Mouse (Mus musculus) limb, embryonic 15.5 days (tissue): ENCODE data around the gene Slc24a3. TPM values are rescaled to one million over a fixed set of nuclear protein-coding genes. Genes with fewer than 3 reads are reported as not detected.

ENCODE experiments used
- ATAC-seq: fragments of 200-750 bp; cut with Nextera tagmentation; 2 replicates; pipeline ENCODE4 v1.8.0; 2017; ENCODE audit warnings: low read depth, moderate TSS enrichment; ENCODE audit not compliant: insufficient number of reproducible peaks, low FRiP score, low TSS enrichment
- H3K27ac ChIP-seq: fragments of 300-500 bp; sonication (generic); 2 replicates; pipeline ENCODE4 v1.5.1; 2015; ENCODE audit warnings: moderate library complexity, mild to moderate bottlenecking, inconsistent platforms
- H3K27me3 ChIP-seq: fragments of 300-500 bp; sonication (generic); 2 replicates; pipeline ENCODE4 v1.6.1; 2015; ENCODE audit warnings: inconsistent platforms
- H3K36me3 ChIP-seq: fragments of 300-500 bp; sonication (generic); 2 replicates; pipeline ENCODE4 v1.6.1; 2015; ENCODE audit warnings: inconsistent platforms
- H3K4me1 ChIP-seq: fragments of 300-500 bp; sonication (generic); 2 replicates; pipeline ENCODE4 v1.6.1; 2015; ENCODE audit warnings: inconsistent platforms
- H3K4me2 ChIP-seq: fragments of 300-500 bp; sonication (generic); 2 replicates; pipeline ENCODE4 v1.6.1; 2015; ENCODE audit warnings: mild to moderate bottlenecking, inconsistent platforms
- H3K4me3 ChIP-seq: fragments of 300-500 bp; sonication (generic); 2 replicates; pipeline ENCODE4 v1.5.1; 2015; ENCODE audit warnings: mild to moderate bottlenecking, inconsistent platforms
- H3K9ac ChIP-seq: fragments of 300-500 bp; sonication (generic); 2 replicates; pipeline ENCODE4 v1.6.1; 2015; ENCODE audit warnings: inconsistent platforms
- H3K9me3 ChIP-seq: fragments of 300-500 bp; sonication (generic); 2 replicates; pipeline ENCODE4 v1.6.1; 2016; ENCODE audit warnings: inconsistent platforms
- WGBS: fragments of 180-500 bp; shearing (Covaris S2); methylation state at CpG from one replicate; pipeline ENCODE4 v1.1.7; 2015; 5-methylcytosine and 5-hydroxymethylcytosine counted together
- polyA plus RNA-seq: library from polyadenylated mRNA; unstranded; fragments of >200 nt; fragmentation: Nextera tagmentation; extraction: Ambion mirVana; gene quantifications from 2 replicates; pipeline ENCODE4 v1.2.1, GENCODE M21; 2015

The Slc24a3 gene
- polyA plus RNA-seq, 1 experiment from 2014 or later = 2.7 TPM

DNA sequence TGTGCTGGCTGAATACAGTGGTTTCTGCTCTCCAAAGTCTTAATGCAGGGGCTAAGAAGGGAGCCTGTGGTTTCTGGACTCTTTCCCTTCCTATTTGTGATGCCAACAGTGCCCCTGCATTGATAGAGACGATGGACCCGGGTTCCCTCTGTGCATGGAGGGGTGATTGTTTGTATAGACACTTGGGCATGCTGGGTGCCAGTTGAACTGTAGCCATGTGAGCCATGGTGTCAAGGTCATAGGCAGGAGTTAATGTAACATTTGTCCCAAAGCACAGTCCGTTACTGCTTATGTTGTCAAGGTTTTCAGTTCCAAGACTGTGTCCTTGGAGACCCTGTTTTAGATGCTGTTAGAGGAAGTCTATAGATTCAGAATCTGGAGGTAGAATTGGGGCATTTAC is 80.6 kb downstream of the Slc24a3 start:
- no peak for ATAC-seq
- Histone ChIP-seq H3K4me3 (no peak overlapping the region), H3K9ac (no peak overlapping the region), H3K36me3 (no peaks in the 10 kb centered on the region), H3K27me3 (no peaks in the 10 kb centered on the region), H3K4me1 (no peaks in the 10 kb centered on the region), H3K9me3 (no peaks in the 10 kb centered on the region), H3K4me2 (no peak overlapping the region), H3K27ac (no peak overlapping the region)
- WGBS = 75% methylated on average over 3 of the region's 3 CpGs

DNA sequence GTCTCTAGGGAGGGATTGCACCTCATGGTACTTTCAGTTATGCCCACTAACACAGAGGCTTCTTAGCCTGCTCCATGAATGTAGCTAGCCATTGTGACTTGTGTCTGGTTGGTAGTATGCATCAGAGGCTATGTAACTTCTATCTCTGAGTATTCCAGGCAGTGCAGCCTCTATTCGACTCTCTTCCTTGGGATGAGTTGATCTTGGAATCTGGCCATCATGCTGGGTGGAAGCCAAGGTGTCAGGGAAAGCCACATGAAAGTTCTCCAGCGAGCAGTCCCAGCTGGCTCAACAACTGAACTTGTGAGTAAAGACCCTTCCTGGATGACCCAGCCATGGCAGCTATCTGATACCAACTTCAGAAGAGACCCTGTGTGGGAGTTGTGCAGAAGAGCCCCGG is 89.8 kb downstream of the Slc24a3 start:
- Histone ChIP-seq H3K27ac (no peak overlapping the region), H3K36me3 (no peaks in the 10 kb centered on the region), H3K9me3 (no peaks in the 10 kb centered on the region), H3K27me3 (no peaks in the 10 kb centered on the region), H3K9ac (no peak overlapping the region), H3K4me2 (no peak overlapping the region), H3K4me3 (no peak overlapping the region), H3K4me1 (0 out of 2 replicates have a peak, but pooled peaks cover 4% of the 10 kb centered on the region)
- ATAC-seq = no peak
- WGBS = 51% methylated on average over 3 of the region's 3 CpGs

DNA sequence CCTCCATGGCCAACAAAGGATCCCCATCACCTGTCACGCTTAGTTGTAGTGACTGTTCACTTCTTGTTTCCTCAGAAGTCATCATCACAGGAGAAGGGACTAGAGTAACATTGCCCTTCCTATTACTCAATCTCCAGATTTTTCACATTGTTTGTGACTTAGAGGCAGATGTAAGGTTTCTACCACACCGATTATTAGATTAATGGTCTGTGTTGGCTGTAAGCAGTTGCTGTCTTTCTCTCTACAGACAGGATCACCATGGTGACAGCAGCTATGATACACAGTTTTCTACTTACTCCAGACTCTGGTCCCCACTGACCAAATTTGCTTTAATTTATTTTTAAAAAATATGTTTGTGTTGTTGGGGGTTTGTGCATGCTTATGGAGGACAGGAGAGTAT is 90.3 kb downstream of the Slc24a3 start:
- Histone ChIP-seq H3K4me3 (no peak overlapping the region), H3K9me3 (no peaks in the 10 kb centered on the region), H3K4me1 (0 out of 2 replicates have a peak, but pooled peaks cover 4% of the 10 kb centered on the region), H3K4me2 (no peak overlapping the region), H3K27me3 (no peaks in the 10 kb centered on the region), H3K36me3 (no peaks in the 10 kb centered on the region), H3K27ac (no peak overlapping the region), H3K9ac (no peak overlapping the region)
- no peak for ATAC-seq
- 94% methylated on average over 2 of the region's 2 CpGs for WGBS

DNA sequence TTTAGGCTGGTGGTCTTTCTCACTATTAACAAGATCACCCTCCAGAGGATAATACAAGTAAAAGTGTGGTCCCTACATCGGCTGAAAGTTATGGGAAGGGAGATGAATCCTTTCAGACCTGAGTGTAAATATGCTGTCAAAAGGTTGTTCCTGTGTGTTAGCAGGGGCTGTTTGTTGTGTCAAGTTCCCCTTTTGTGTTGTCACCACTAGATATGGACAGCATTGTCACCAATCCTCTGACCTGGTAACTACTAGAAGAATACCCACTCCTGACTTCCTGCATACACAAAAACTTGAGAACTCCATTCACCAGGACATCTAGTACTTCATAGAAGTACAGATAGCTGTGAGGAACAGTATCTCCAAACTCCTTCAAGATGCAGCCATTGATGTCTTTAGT is 93.0 kb downstream of the Slc24a3 start:
- 84% methylated on average over 1 of the region's 1 CpGs for WGBS
- no peak overlapping the region for H3K27ac ChIP-seq
- no peaks in the 10 kb centered on the region for H3K27me3 ChIP-seq
- H3K36me3 ChIP-seq = no peaks in the 10 kb centered on the region
- H3K4me1 ChIP-seq = 0 out of 2 replicates have a peak, but pooled peaks cover 4% of the 10 kb centered on the region
- ATAC-seq = no peak
- H3K9me3 ChIP-seq = no peaks in the 10 kb centered on the region
- no peak overlapping the region for H3K4me2 ChIP-seq
- H3K4me3 ChIP-seq = no peak overlapping the region
- no peak overlapping the region for H3K9ac ChIP-seq

DNA sequence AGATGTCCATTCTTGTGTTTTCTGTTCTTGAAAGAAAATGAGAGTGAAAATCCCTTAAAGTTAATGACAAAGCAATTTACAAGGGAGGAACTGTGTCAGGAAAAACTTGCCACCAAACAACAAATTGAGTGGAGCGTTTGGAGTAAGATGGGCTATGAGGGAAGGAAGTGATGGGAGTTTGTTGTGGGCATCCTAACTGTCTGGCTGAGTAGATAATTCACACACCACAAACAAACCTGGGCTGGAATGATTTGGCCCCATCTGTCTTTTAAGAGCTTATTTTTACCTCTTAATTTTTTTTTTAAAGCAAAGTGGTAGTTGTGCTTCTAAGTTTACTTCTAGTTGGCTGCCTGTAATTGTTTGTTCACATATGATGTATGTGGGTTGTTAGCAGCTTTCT is 94.6 kb downstream of the Slc24a3 start:
- Histone ChIP-seq H3K9ac (no peak overlapping the region), H3K36me3 (no peaks in the 10 kb centered on the region), H3K4me3 (no peak overlapping the region), H3K4me1 (0 out of 2 replicates have a peak, but pooled peaks cover 4% of the 10 kb centered on the region), H3K27ac (no peak overlapping the region), H3K4me2 (no peak overlapping the region), H3K9me3 (no peaks in the 10 kb centered on the region), H3K27me3 (no peaks in the 10 kb centered on the region)
- ATAC-seq = no peak
- WGBS = 85% methylated on average over 1 of the region's 1 CpGs

DNA sequence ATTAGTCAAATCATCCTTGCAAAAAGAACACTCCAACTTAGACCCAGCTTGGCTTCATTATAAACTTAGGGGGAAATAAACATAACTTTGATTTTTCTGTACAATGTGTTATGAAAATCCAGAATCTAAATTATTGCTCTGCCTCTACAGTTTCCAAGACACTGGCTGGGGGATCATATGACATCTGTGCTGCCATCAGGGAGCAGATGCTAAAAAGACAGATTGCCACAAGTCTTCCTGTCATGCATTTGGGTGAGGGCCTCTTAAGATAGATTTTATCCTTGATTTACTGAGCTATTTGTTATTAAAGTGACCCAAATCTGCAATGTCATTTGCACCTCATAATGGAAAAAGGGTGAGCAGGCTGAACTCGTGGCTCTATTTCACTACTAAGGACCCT is 99.2 kb downstream of the Slc24a3 start:
- H3K27ac ChIP-seq = no peak overlapping the region
- H3K36me3 ChIP-seq = no peaks in the 10 kb centered on the region
- no peak overlapping the region for H3K9ac ChIP-seq
- no peak overlapping the region for H3K4me2 ChIP-seq
- no peaks in the 10 kb centered on the region for H3K9me3 ChIP-seq
- H3K4me1 ChIP-seq = no peaks in the 10 kb centered on the region
- no peak overlapping the region for H3K4me3 ChIP-seq
- WGBS = 57% methylated on average over 1 of the region's 1 CpGs
- no peaks in the 10 kb centered on the region for H3K27me3 ChIP-seq
- no peak for ATAC-seq

DNA sequence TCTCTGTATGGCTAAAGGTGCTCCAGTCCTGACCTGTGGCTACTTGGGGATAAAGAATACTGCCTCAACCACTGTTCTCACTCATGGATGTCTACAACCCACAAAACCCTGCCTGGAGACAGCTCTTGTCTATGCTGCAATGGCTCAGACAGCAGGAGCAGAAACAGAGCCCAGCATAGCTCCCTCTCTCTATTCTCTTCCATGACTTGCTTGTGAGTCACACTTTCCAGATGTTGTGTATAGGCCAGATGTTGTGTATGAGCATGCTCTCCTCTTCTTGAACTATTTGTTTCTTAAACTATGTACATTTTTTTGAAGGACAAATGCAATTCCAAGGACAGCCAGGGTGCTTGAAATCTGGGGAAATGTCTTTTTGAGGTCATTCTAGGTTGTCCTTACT is 101.4 kb downstream of the Slc24a3 start:
- Histone ChIP-seq H3K27me3 (no peaks in the 10 kb centered on the region), H3K9me3 (no peaks in the 10 kb centered on the region), H3K4me3 (no peak overlapping the region), H3K27ac (no peak overlapping the region), H3K36me3 (no peaks in the 10 kb centered on the region), H3K4me2 (no peak overlapping the region), H3K9ac (no peak overlapping the region), H3K4me1 (no peaks in the 10 kb centered on the region)
- no peak for ATAC-seq

DNA sequence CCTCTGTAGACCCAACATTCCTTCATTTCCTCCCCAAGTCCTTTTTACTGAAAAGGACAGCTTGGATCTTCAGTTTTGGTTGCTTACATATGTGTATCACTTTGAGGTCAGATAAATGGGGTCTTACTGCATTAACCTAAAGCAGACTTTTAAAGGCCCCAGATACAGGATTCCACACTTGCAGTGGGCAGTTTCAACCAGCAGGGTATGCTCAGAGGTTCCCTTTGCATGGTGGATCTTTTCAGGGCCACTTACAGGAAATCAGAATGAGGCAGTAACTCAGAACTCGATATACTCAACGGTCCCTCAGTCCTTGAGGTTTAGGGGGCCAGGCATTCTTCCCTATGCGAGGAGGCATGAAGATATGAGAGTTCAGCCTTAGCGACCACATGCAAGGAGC is 101.9 kb downstream of the Slc24a3 start:
- Histone ChIP-seq H3K9me3 (no peaks in the 10 kb centered on the region), H3K4me3 (no peak overlapping the region), H3K27ac (no peak overlapping the region), H3K9ac (no peak overlapping the region), H3K4me2 (no peak overlapping the region), H3K36me3 (no peaks in the 10 kb centered on the region), H3K27me3 (no peaks in the 10 kb centered on the region), H3K4me1 (no peaks in the 10 kb centered on the region)
- 77% methylated on average over 4 of the region's 4 CpGs for WGBS
- no peak for ATAC-seq

DNA sequence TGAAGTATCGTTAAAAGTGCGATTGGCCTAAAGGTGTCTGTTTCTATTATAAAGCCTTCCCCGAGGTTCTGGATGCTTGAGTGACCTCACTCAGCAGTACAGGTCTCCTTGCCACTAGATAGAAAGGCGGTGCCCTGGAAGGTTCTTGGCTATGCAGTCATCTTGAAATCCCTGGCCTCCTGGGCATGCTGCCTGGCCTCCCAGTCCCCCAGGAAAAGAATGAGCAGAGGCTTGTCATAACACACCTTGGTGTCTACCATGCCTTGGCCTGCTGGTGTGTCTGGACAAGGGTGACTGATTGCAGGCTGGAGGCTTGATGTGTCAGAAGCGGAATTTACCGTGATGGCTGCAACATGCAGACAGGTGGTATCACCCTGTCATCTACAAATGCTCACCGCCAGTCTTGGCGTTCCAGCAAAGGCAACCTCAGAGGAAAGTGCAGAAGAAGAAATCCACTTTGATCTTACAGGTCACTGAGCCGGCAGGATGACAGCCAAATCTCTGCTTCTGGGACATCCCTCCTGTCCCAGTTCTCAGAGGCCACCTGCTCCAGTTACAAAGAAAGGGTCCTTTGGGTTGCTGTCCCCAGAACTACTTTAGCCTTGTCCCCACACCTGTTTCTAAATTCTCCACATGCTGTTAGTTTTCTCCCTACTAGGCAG is 106.6 kb downstream of the Slc24a3 start:
- Histone ChIP-seq H3K36me3 (no peaks in the 10 kb centered on the region), H3K9me3 (no peaks in the 10 kb centered on the region), H3K4me1 (peaks cover 3% of the 10 kb centered on the region; the same call in 1 of the 2 replicates), H3K9ac (no peak overlapping the region), H3K4me3 (no peak overlapping the region), H3K27me3 (no peaks in the 10 kb centered on the region), H3K27ac (no peak overlapping the region), H3K4me2 (no peak overlapping the region)
- 79% methylated on average over 9 of the region's 9 CpGs for WGBS
- ATAC-seq = no peak

DNA sequence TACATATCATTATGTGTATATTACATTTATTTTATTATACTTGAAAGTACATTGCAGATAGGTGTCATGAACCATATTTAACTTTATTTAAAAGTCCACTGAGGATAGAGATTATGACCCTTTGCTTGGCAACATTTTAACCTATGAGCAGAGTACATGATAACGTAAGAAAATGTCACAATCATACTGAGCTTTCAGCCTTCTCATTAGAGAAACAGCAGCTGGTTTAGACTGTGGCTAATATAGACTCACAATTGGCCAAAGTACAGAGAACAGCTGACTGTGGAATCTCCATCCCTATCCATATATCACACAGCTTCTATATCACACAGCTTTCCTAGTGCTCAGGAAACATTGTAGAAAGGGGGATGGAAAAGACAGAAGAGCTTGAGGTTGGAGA is 111.8 kb downstream of the Slc24a3 start:
- Histone ChIP-seq H3K4me3 (no peak overlapping the region), H3K4me1 (peaks cover 3% of the 10 kb centered on the region; the same call in 1 of the 2 replicates), H3K4me2 (no peak overlapping the region), H3K36me3 (no peaks in the 10 kb centered on the region), H3K9me3 (no peaks in the 10 kb centered on the region), H3K27ac (no peak overlapping the region), H3K27me3 (no peaks in the 10 kb centered on the region), H3K9ac (no peak overlapping the region)
- ATAC-seq = no peak
- 77% methylated on average over 1 of the region's 1 CpGs for WGBS

DNA sequence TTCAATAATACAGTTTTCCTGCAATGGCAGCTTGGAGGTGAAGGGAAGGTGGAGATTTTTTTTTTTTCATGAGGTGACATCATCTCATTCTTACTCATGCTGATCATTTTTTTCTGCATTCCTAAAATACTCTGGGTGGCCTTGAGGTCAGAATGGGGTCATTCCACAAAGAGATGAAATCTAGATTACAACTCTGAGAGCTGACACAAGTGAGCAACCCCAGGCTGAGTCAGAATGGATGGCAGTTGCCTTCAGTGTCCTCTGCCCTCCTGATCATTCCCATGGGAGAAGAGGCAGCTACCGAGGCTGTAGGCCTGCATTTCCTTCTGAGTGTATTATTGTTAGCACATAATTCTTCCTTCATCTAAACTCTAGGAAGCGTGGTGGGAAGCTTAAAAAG is 116.2 kb downstream of the Slc24a3 start:
- no peak overlapping the region for H3K27ac ChIP-seq
- no peak overlapping the region for H3K9ac ChIP-seq
- H3K36me3 ChIP-seq = no peaks in the 10 kb centered on the region
- no peak overlapping the region for H3K4me2 ChIP-seq
- no peak overlapping the region for H3K4me3 ChIP-seq
- WGBS = 69% methylated on average over 2 of the region's 2 CpGs
- no peak for ATAC-seq
- H3K4me1 ChIP-seq = no peaks in the 10 kb centered on the region
- no peaks in the 10 kb centered on the region for H3K27me3 ChIP-seq
- H3K9me3 ChIP-seq = no peaks in the 10 kb centered on the region

DNA sequence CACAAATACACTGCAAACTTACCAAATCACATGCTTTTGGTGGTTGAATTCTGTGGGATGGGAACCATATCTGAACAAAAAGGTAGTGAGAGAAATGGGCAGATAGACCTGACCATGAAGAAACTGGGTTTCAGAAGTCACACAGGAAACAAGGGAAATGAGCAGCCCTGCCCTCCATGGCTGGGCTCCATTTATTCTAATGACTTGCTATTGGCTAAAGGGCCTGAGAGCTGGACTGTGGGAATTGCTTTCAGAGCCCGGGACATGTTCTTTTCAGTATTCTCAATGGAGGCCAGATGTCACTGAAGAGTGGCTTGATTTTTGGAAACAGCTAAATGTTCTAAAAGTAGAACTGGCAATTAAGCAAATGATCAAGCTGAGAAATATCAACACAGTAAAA is 120.9 kb downstream of the Slc24a3 start:
- H3K36me3 ChIP-seq = no peaks in the 10 kb centered on the region
- no peak for ATAC-seq
- no peak overlapping the region for H3K4me3 ChIP-seq
- H3K9ac ChIP-seq = no peak overlapping the region
- 30% methylated on average over 1 of the region's 1 CpGs for WGBS
- H3K9me3 ChIP-seq = no peaks in the 10 kb centered on the region
- H3K4me2 ChIP-seq = no peak overlapping the region
- no peaks in the 10 kb centered on the region for H3K27me3 ChIP-seq
- peaks cover 14% of the 10 kb centered on the region for H3K4me1 ChIP-seq
- H3K27ac ChIP-seq = no peak overlapping the region

DNA sequence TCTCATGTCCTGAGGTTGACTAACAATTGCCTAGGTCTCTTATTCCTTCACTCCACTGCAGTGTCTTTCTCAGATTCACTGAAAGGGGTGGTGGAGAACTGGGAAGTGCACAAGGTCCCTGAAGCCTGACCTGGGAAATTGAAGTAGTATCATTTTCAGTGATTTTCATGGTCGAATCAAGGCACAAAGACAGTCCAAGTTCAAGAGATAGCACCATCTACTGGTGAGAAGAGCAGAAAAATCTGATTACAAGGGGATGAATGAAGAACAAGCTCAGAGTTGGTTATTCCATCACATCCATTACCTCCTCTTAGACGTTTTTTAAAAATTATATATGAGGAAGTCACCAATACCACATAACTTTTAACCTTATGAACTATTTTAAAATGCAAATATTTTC is 123.9 kb downstream of the Slc24a3 start:
- Histone ChIP-seq H3K4me1 (peaks cover 17% of the 10 kb centered on the region), H3K9ac (no peak overlapping the region), H3K36me3 (no peaks in the 10 kb centered on the region), H3K4me2 (no peak overlapping the region), H3K27me3 (no peaks in the 10 kb centered on the region), H3K27ac (no peak overlapping the region), H3K4me3 (no peak overlapping the region), H3K9me3 (no peaks in the 10 kb centered on the region)
- ATAC-seq = no peak
- 19% methylated on average over 2 of the region's 2 CpGs for WGBS
